ENCODE assay signal across 17 mouse cellular contexts in the genomic region with DNA sequence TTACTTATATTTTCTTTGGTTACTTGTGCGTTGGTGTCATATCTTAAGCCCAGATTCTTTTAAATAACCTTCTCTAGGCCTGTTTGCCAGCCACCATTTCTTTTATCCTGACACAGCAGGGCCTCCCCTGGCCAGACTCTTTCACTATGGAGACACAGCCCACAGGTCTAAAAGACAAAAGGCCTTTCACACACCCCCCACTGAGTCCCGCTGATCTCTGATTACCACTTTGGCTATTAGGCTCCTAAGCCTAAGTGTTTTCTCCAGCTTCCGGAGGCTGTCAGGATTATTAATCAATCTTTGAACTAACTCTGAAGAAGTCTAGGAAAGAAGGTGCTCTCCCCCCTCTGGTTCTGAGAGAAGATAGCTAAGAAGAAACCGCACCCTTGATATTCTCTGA. TPM values are rescaled to one million over a fixed set of nuclear protein-coding genes. Genes with fewer than 3 reads are reported as not detected.
DNase-seq lines count a peak whose midpoint lies in the region; ATAC-seq lines count a peak whose summit lies in the region.
"Had no signal": no experiment of that assay in that cellular context is flagged by ENCODE, and none has a peak within 500 bp of the region (broad histone marks: within the 10 kb centered on the region; RNA-seq: fewer than 3 reads in every experiment).

No protein-coding gene starts in this region.

- H3K9me3 ChIP-seq in forebrain, embryonic 10.5 days, result no peaks in the 10 kb centered on the region
- no peaks in the 10 kb centered on the region for H3K9me3 ChIP-seq in forebrain, embryonic 14.5 days (replicated peaks; ENCODE audit: control insufficient read depth, low read length)
- no peaks in the 10 kb centered on the region for H3K9me3 ChIP-seq in midbrain, embryonic 10.5 days (replicated peaks)
- no peaks in the 10 kb centered on the region for H3K9me3 ChIP-seq in midbrain, embryonic 13.5 days
- H3K9me3 ChIP-seq: forebrain, embryonic 12.5 days; heart, embryonic 10.5 days; midbrain, embryonic 12.5 days had no signal

- peak; percentile 71 for DNase-seq in forebrain, embryonic 10.5 days (ENCODE audit: extremely low spot score, low spot score)
- DNase-seq in forebrain, embryonic 14.5 days (ENCODE audit: low spot score), result no peak
- peak; percentile 39 for DNase-seq in midbrain, embryonic 10.5 days (ENCODE audit: low spot score)
- DNase-seq in embryo, embryonic 10 days (ENCODE audit: low spot score), result peak; percentile 40
- DNase-seq in mesoderm, embryonic 11.5 days (ENCODE audit: low read depth, low spot score), result peak; percentile 37
- no peak for DNase-seq in right cerebral cortex, postnatal 10 days (ENCODE audit: low spot score in 2 of 2)
- DNase-seq in thymus, postnatal 36 days, result no peak
- DNase-seq: cerebellum, adult 18-20 months; cerebellum, postnatal 14 days; gastrocnemius, adult 2 months; kidney, adult 18-20 months; right cerebral cortex, postnatal 25 days had no signal

- no peak overlapping the region for H3K27ac ChIP-seq in forebrain, embryonic 10.5 days
- no peak overlapping the region for H3K27ac ChIP-seq in forebrain, embryonic 14.5 days (ENCODE audit: low read depth, low read length)
- no peak overlapping the region for H3K27ac ChIP-seq in midbrain, embryonic 10.5 days (replicated peaks)
- no peak overlapping the region for H3K27ac ChIP-seq in midbrain, embryonic 13.5 days
- H3K27ac ChIP-seq: forebrain, embryonic 12.5 days; gastrocnemius, adult 2 months; heart, embryonic 10.5 days; macrophage; midbrain, embryonic 12.5 days had no signal

- WGBS in forebrain, embryonic 10.5 days, result 4% methylated on average over 4 of the region's 4 CpGs
- 2% methylated on average over 4 of the region's 4 CpGs for WGBS in forebrain, embryonic 14.5 days
- WGBS in midbrain, embryonic 10.5 days, result 3% methylated on average over 4 of the region's 4 CpGs
- 7% methylated on average over 4 of the region's 4 CpGs for WGBS in midbrain, embryonic 13.5 days

- H3K4me1 ChIP-seq in forebrain, embryonic 10.5 days, result peaks cover 41% of the 10 kb centered on the region
- peaks cover 4% of the 10 kb centered on the region for H3K4me1 ChIP-seq in forebrain, embryonic 14.5 days (ENCODE audit: control insufficient read depth, insufficient read depth, low read length)
- H3K4me1 ChIP-seq in midbrain, embryonic 10.5 days, result peaks cover 18% of the 10 kb centered on the region
- peaks cover 17% of the 10 kb centered on the region for H3K4me1 ChIP-seq in midbrain, embryonic 13.5 days (replicated peaks)

- ATAC-seq in forebrain, embryonic 14.5 days, result no peak
- no peak for ATAC-seq in midbrain, embryonic 13.5 days

- no peak overlapping the region for H3K4me2 ChIP-seq in forebrain, embryonic 14.5 days (ENCODE audit: low read length)
- H3K4me2 ChIP-seq in midbrain, embryonic 13.5 days (replicated peaks), result no peak overlapping the region
- H3K4me2 ChIP-seq: forebrain, embryonic 12.5 days; midbrain, embryonic 12.5 days had no signal

- H3K27me3 ChIP-seq in forebrain, embryonic 10.5 days (ENCODE audit: poor library complexity, severe bottlenecking), result peaks cover 56% of the 10 kb centered on the region
- H3K27me3 ChIP-seq in forebrain, embryonic 14.5 days (replicated peaks; ENCODE audit: control insufficient read depth, insufficient read depth, low read length), result no peaks in the 10 kb centered on the region
- H3K27me3 ChIP-seq in midbrain, embryonic 10.5 days (ENCODE audit: low read depth, poor library complexity, severe bottlenecking), result peaks cover 18% of the 10 kb centered on the region
- H3K27me3 ChIP-seq in midbrain, embryonic 13.5 days, result no peaks in the 10 kb centered on the region

- peak overlapping the region; percentile 27; the same call in 1 of the 2 replicates for H3K4me3 ChIP-seq in forebrain, embryonic 10.5 days
- H3K4me3 ChIP-seq in forebrain, embryonic 14.5 days (ENCODE audit: low read depth, low read length), result no peak overlapping the region
- H3K4me3 ChIP-seq in midbrain, embryonic 10.5 days, result no peak overlapping the region
- no peak overlapping the region for H3K4me3 ChIP-seq in midbrain, embryonic 13.5 days (replicated peaks)
- H3K4me3 ChIP-seq: forebrain, embryonic 12.5 days; gastrocnemius, adult 2 months; heart, embryonic 10.5 days; midbrain, embryonic 12.5 days had no signal

- H3K36me3 ChIP-seq in forebrain, embryonic 10.5 days (replicated peaks), result no peaks in the 10 kb centered on the region
- no peaks in the 10 kb centered on the region for H3K36me3 ChIP-seq in forebrain, embryonic 14.5 days (ENCODE audit: control insufficient read depth, insufficient read depth, low read length)
- H3K36me3 ChIP-seq in midbrain, embryonic 10.5 days, result no peaks in the 10 kb centered on the region
- no peaks in the 10 kb centered on the region for H3K36me3 ChIP-seq in midbrain, embryonic 13.5 days
- H3K36me3 ChIP-seq: forebrain, embryonic 12.5 days; heart, embryonic 10.5 days; midbrain, embryonic 12.5 days had no signal

- H3K9ac ChIP-seq in forebrain, embryonic 14.5 days (ENCODE audit: low read length), result no peak overlapping the region
- no peak overlapping the region for H3K9ac ChIP-seq in midbrain, embryonic 13.5 days (replicated peaks)
- H3K9ac ChIP-seq: forebrain, embryonic 12.5 days; midbrain, embryonic 12.5 days had no signal

RNA-seq across cellular contexts. Expression of gene Cacnb4, which starts 41.3 kb away (rescaled TPM):
- 0.50 and 1.1 TPM in 2 replicates for polyA plus RNA-seq in forebrain, embryonic 10.5 days (2016; fragmentation: Nextera tagmentation; extraction: Ambion mirVana)
- 10.6 and 13.5 TPM in 2 replicates for polyA plus RNA-seq in forebrain, embryonic 14.5 days (2014; fragmentation: Nextera tagmentation; extraction: Ambion mirVana)
- 1.0 and 2.6 TPM in 2 replicates for polyA plus RNA-seq in midbrain, embryonic 10.5 days (2016; fragmentation: Nextera tagmentation; extraction: Ambion mirVana)
- 9.7 and 10.4 TPM in 2 replicates for polyA plus RNA-seq in midbrain, embryonic 13.5 days (2015; fragmentation: Nextera tagmentation; extraction: Ambion mirVana)

Comparison
In these comparisons a context has a peak if more than half of its experiments do, and no peak if none do; other contexts are left out.
1. DNase-seq: peak in forebrain, embryonic 10.5 days (single experiment), midbrain, embryonic 10.5 days (single experiment), embryo, embryonic 10 days (single experiment) and mesoderm, embryonic 11.5 days (single experiment); none in forebrain, embryonic 14.5 days (single experiment), right cerebral cortex, postnatal 10 days (0 of 2) and thymus, postnatal 36 days (0 of 2).